Mouse (Mus musculus) limb, embryonic 14.5 days (tissue): ENCODE data around the gene Usp35. TPM values are rescaled to one million over a fixed set of nuclear protein-coding genes. Genes with fewer than 3 reads are reported as not detected.

Experiments
- ATAC-seq: fragments of 200-750 bp; cut with Nextera tagmentation; 2 replicates; pipeline ENCODE4 v1.8.0; 2017; ENCODE audit warnings: low read depth, moderate number of reproducible peaks, moderate TSS enrichment; ENCODE audit not compliant: low FRiP score
- DNase-seq: peaks from one replicate; pipeline ENCODE4 v3.0.0-alpha.2; 2015; ENCODE audit warnings: low spot score
- H3K27ac ChIP-seq: fragments of 300-500 bp; sonication (generic); replicated peaks from 2 replicates; pipeline ENCODE4 v1.5.1; 2014; ENCODE audit warnings: low read depth, mild to moderate bottlenecking, low read length, moderate library complexity, mixed read lengths
- H3K27me3 ChIP-seq: fragments of 300-500 bp; sonication (generic); 2 replicates; pipeline ENCODE4 v1.6.1; 2014; ENCODE audit warnings: low read length, mixed read lengths; ENCODE audit not compliant: control insufficient read depth, insufficient read depth
- H3K36me3 ChIP-seq: fragments of 300-500 bp; sonication (generic); 2 replicates; pipeline ENCODE4 v1.6.1; 2014; ENCODE audit warnings: mild to moderate bottlenecking, low read length, moderate library complexity, mixed read lengths; ENCODE audit not compliant: control insufficient read depth, insufficient read depth
- H3K4me1 ChIP-seq: fragments of 300-500 bp; sonication (generic); 2 replicates; pipeline ENCODE4 v1.6.1; 2014; ENCODE audit warnings: antibody characterized with exemption, low read length, mixed read lengths; ENCODE audit not compliant: control insufficient read depth, insufficient read depth
- H3K4me2 ChIP-seq: fragments of 300-500 bp; sonication (generic); replicated peaks from 2 replicates; pipeline ENCODE4 v1.6.1; 2014; ENCODE audit warnings: low read depth, mild to moderate bottlenecking, low read length, moderate library complexity; ENCODE audit not compliant: severe bottlenecking
- H3K4me3 ChIP-seq: fragments of 300-500 bp; sonication (generic); replicated peaks from 2 replicates; pipeline ENCODE4 v1.5.1; 2014; ENCODE audit warnings: low read length
- H3K9ac ChIP-seq: fragments of 300-500 bp; sonication (generic); 2 replicates; pipeline ENCODE4 v1.6.1; 2014; ENCODE audit warnings: mild to moderate bottlenecking, low read depth, low read length, moderate library complexity; ENCODE audit not compliant: severe bottlenecking
- H3K9me3 ChIP-seq: fragments of 300-500 bp; sonication (generic); 2 replicates; pipeline ENCODE4 v1.6.1; 2016; ENCODE audit warnings: low read length; ENCODE audit not compliant: control insufficient read depth
- POLR2A ChIP-seq: fragments of 200-500 bp; IDR thresholded peaks from 2 replicates; pipeline ENCODE4 v1.8.0; 2012; ENCODE audit warnings: inconsistent platforms, mild to moderate bottlenecking, moderate library complexity, borderline replicate concordance; ENCODE audit not compliant: insufficient read depth, insufficient read length; ENCODE audit errors: extremely low read depth
- WGBS: fragments of 180-500 bp; shearing (Covaris S2); extraction: QIAGEN DNeasy Blood & Tissue Kit; methylation state at CpG from one replicate; pipeline ENCODE4 v1.1.7; 2014; 5-methylcytosine and 5-hydroxymethylcytosine counted together
- polyA plus RNA-seq, 2 experiments: library from polyadenylated mRNA; depleted of rRNA in 1 of 2; stranded (reverse) in 1 of 2; unstranded in 1 of 2; fragments of >200 nt; fragmentation: Nextera tagmentation in 1 of 2; extraction: Ambion mirVana in 1 of 2; gene quantifications; 2 replicates each; pipeline versions ENCODE4 v1.2.1 to v1.2.3; 2012 to 2014

Usp35 gene
- polyA plus RNA-seq, 2 experiments, result 2.5 to 8.6 TPM

DNA sequence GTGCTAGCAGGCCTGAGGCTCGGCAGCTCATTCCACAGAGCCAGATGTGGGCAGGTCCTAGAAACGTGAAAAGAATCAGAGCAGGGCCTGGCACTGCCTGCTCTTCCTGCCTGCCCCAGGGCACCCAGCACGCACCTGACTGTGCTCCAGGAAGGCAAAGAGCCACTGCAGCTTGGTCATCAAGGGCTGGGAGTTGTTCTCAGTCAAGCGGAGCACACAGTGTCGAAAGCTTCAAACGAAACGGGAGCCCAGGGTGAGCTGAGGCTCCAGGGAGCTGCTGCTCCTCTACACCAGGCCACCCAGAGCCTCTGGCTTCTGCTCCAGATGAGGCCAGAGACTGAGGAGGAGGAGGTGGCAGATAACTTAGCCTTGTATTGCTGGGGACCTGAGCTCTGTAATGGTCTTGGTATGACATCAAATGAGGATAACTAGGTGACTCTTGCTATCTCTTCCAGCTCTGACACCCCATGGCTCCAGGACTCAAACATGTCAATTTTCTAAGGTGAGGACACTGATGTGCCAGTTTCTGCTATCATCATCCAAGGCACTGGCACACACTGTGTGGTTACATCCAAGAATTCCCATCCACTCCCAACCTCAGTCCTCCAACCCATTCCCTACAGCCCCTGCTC is 18.3 kb downstream of the Usp35 start:
- no peaks in the 10 kb centered on the region for H3K27me3 ChIP-seq
- no peak overlapping the region for H3K4me2 ChIP-seq
- H3K27ac ChIP-seq, result no peak overlapping the region
- no peak overlapping the region for H3K9ac ChIP-seq
- H3K4me3 ChIP-seq, result no peak overlapping the region
- ATAC-seq (no peak), DNase-seq (no peak)
- peaks cover 37% of the 10 kb centered on the region for H3K36me3 ChIP-seq
- WGBS, result 65% methylated on average over 7 of the region's 7 CpGs
- no peak for TF ChIP-seq POLR2A
- H3K4me1 ChIP-seq, result no peaks in the 10 kb centered on the region
- no peaks in the 10 kb centered on the region for H3K9me3 ChIP-seq

- Histone ChIP-seq H3K4me2 (no peak overlapping the region), H3K4me3 (no peak overlapping the region), H3K27ac (no peak overlapping the region), H3K9ac (no peak overlapping the region), H3K36me3 (peaks cover 41% of the 10 kb centered on the region), H3K27me3 (no peaks in the 10 kb centered on the region), H3K4me1 (no peaks in the 10 kb centered on the region), H3K9me3 (no peaks in the 10 kb centered on the region)
- no peak for TF ChIP-seq POLR2A
- 84% methylated on average over 6 of the region's 6 CpGs for WGBS
- no peak for DNase-seq
- no peak for ATAC-seq
These were observed 19.0 kb downstream of the Usp35 start for GRCm38 (mm10) chr7:97312856-97313255.

DNA sequence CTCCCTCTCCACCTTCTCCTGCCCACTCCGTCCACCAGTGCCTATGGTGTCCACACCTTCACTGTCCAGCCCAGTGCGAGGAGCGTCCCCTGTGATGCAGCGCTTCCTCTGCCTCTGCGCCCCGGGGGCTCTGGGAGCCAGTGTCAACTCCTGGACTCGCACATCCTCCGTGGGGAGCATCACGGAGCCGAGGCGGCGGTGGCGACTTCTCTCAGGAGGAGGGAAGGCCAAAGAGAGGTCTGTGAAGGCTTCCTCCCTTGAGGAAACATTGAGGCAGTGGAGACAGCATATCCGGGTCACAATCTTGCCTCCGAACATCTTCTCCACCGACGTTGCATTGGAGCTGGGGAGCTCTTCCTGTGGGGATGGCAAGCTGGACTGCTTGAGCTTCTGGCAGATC is 19.6 kb downstream of the Usp35 start:
- H3K9me3 ChIP-seq, result no peaks in the 10 kb centered on the region
- WGBS, result 91% methylated on average over 17 of the region's 17 CpGs
- no peak overlapping the region for H3K4me3 ChIP-seq
- H3K4me2 ChIP-seq, result no peak overlapping the region
- H3K27me3 ChIP-seq, result no peaks in the 10 kb centered on the region
- no peaks in the 10 kb centered on the region for H3K4me1 ChIP-seq
- no peak for TF ChIP-seq POLR2A
- peaks cover 41% of the 10 kb centered on the region for H3K36me3 ChIP-seq
- H3K9ac ChIP-seq, result no peak overlapping the region
- no peak overlapping the region for H3K27ac ChIP-seq
- DNase-seq (no peak), ATAC-seq (no peak)

GRCm38 (mm10) chr7:97311620-97312019 is 20.2 kb downstream of the Usp35 start:
- H3K36me3 ChIP-seq, result peaks cover 40% of the 10 kb centered on the region
- H3K4me2 ChIP-seq, result no peak overlapping the region
- ATAC-seq (no peak), DNase-seq (no peak)
- H3K9me3 ChIP-seq, result no peaks in the 10 kb centered on the region
- H3K27me3 ChIP-seq, result no peaks in the 10 kb centered on the region
- no peak overlapping the region for H3K9ac ChIP-seq
- H3K4me3 ChIP-seq, result no peak overlapping the region
- no peak for TF ChIP-seq POLR2A
- no peak overlapping the region for H3K27ac ChIP-seq
- WGBS, result 89% methylated on average over 14 of the region's 14 CpGs
- no peaks in the 10 kb centered on the region for H3K4me1 ChIP-seq

DNA sequence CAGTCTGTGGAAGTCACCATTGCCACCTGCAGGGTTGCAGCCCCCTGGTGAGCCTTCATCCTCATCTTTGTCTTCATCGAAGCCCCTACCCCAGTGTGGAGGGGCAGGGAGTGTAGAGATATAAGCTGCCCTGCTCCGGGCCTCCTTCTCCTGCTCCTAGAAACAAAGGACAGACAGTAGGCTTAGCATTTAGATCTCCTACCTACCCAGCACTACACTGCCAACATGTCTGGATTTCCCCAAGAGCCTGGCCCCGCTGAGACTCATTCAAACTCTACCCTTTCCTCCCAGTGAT is 21.5 kb downstream of the Usp35 start:
- Histone ChIP-seq H3K36me3 (peaks cover 42% of the 10 kb centered on the region), H3K9me3 (no peaks in the 10 kb centered on the region), H3K27ac (no peak overlapping the region), H3K9ac (no peak overlapping the region), H3K4me1 (no peaks in the 10 kb centered on the region), H3K27me3 (no peaks in the 10 kb centered on the region), H3K4me3 (no peak overlapping the region), H3K4me2 (no peak overlapping the region)
- ATAC-seq (no peak), DNase-seq (no peak)
- 84% methylated on average over 3 of the region's 3 CpGs for WGBS
- TF ChIP-seq POLR2A, result no peak

- Histone ChIP-seq H3K27me3 (no peaks in the 10 kb centered on the region), H3K36me3 (peaks cover 47% of the 10 kb centered on the region), H3K4me2 (no peak overlapping the region), H3K9ac (no peak overlapping the region), H3K27ac (no peak overlapping the region), H3K4me1 (no peaks in the 10 kb centered on the region), H3K4me3 (no peak overlapping the region), H3K9me3 (no peaks in the 10 kb centered on the region)
- 82% methylated on average over 4 of the region's 4 CpGs for WGBS
- TF ChIP-seq POLR2A, result no peak
- no peak for DNase-seq
- ATAC-seq, result no peak
These were observed 22.1 kb downstream of the Usp35 start for GRCm38 (mm10) chr7:97309461-97310340.
